In the genomic region with DNA sequence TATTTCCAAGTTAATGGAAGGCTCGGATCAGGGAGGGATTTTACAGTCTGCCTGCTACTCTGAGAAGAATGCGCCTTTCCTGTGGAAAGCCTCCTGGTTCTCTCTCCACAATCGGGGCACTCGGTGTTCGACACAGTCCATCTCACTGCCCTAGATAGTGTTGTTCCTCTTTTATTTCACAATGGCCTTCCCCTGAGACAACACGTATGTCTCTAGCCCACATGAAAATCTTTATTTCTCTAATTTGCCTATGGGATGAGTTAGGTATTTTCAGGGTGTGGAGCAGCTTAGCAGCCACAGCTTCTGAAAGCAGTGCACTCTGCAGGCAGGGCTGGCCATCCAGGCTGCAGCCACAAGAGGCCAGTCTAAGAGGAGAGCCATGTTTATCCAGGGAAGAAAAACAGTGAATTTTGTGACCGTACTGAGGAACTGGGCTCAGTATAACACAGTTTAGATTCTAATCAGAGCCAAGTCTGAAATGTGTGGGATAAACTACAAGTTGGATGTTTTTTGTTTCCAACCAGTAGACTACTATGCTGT, we compare ENCODE assay signal across 18 mouse cellular contexts. TPM values are rescaled to one million over a fixed set of nuclear protein-coding genes. Genes with fewer than 3 reads are reported as not detected.
DNase-seq lines count a peak whose midpoint lies in the region; ATAC-seq and TF ChIP-seq lines count a peak whose summit lies in the region.
"Had no signal": no experiment of that assay in that cellular context is flagged by ENCODE, and none has a peak within 500 bp of the region (broad histone marks: within the 10 kb centered on the region; RNA-seq: fewer than 3 reads in every experiment).

No protein-coding gene starts in this region.

- no peak for DNase-seq in heart, postnatal 4 days
- no peak for DNase-seq in lung, adult 2 months
- DNase-seq in lung, postnatal 36 days, result no peak
- peak; percentile 28 for DNase-seq in adipocyte (ENCODE audit: low spot score)
- DNase-seq in adrenal gland, adult (ENCODE audit: inconsistent age in 2 of 2, low spot score in 1 of 2), result no peak
- no peak for DNase-seq in kidney, postnatal 25 days
- DNase-seq: adrenal gland, adult 2 months; cerebellum, adult 11-12 months; cerebellum, postnatal 25 days; gastrocnemius, adult 2 months; heart, postnatal 14 days; midbrain, embryonic 14.5 days had no signal

- H3K4me3 ChIP-seq in heart, embryonic 15.5 days, result no peak overlapping the region
- no peak overlapping the region for H3K4me3 ChIP-seq in lung, adult 2 months (replicated peaks; ENCODE audit: extremely low read depth, low read depth, low read length)
- H3K4me3 ChIP-seq: embryonic facial prominence, embryonic 10.5 days; gastrocnemius, adult 2 months had no signal

- TF ChIP-seq CTCF in lung, adult 2 months (IDR thresholded peaks at IDR 0.05; ENCODE audit: insufficient read depth, low read length), result 0 out of 2 replicates have a peak, but pooled peaks have one; percentile 6

- TF ChIP-seq POLR2A in lung, adult 2 months (IDR thresholded peaks at IDR 0.05; ENCODE audit: borderline replicate concordance, extremely low read depth, low read depth, low read length), result no peak

- no peaks in the 10 kb centered on the region for H3K27me3 ChIP-seq in heart, embryonic 15.5 days

- H3K4me2 ChIP-seq in heart, embryonic 15.5 days, result no peak overlapping the region

- peaks cover 21% of the 10 kb centered on the region for H3K4me1 ChIP-seq in heart, embryonic 15.5 days (replicated peaks)
- peaks cover 5% of the 10 kb centered on the region for H3K4me1 ChIP-seq in lung, adult 2 months (ENCODE audit: control insufficient read depth, insufficient read depth, low read length)

- no peaks in the 10 kb centered on the region for H3K36me3 ChIP-seq in heart, embryonic 15.5 days
- H3K36me3 ChIP-seq: embryonic facial prominence, embryonic 10.5 days; G1E had no signal

- no peak overlapping the region for H3K9ac ChIP-seq in heart, embryonic 15.5 days

- H3K9me3 ChIP-seq in heart, embryonic 15.5 days (replicated peaks), result no peaks in the 10 kb centered on the region
- H3K9me3 ChIP-seq: embryonic facial prominence, embryonic 10.5 days; G1E had no signal

- no peak for ATAC-seq in heart, embryonic 15.5 days (replicated peaks; ENCODE audit: insufficient number of reproducible peaks, insufficient read depth, low FRiP score, low read depth)
- 0 out of 2 replicates have a peak, but pooled peaks have one; percentile 44 for ATAC-seq in neutrophil, adult 5-6 weeks (ENCODE audit: extremely low read depth, insufficient number of reproducible peaks, low FRiP score, poor library complexity, severe bottlenecking)
- ATAC-seq: forebrain, embryonic 14.5 days had no signal

- peak overlapping the region; percentile 9; the same call in 1 of the 2 replicates for H3K27ac ChIP-seq in heart, embryonic 15.5 days
- H3K27ac ChIP-seq: embryonic facial prominence, embryonic 10.5 days; gastrocnemius, adult 2 months; macrophage had no signal

- WGBS in heart, embryonic 15.5 days, result 61% methylated on average over 7 of the region's 7 CpGs
- 55% methylated on average over 7 of the region's 7 CpGs for WGBS in lung, adult 2 months

RNA-seq across cellular contexts. Expression of gene Adrb1, which starts 12.1 kb away (rescaled TPM):
- polyA plus RNA-seq in heart, embryonic 15.5 days (2015; fragmentation: Nextera tagmentation; extraction: Ambion mirVana), result 4.0 and 4.7 TPM in 2 replicates
- 10 to 100 TPM; 30.3 to 33.8 TPM for total RNA-seq in heart, postnatal 4 days (2021)
- 81.9 and 120 TPM in 2 replicates for polyA plus RNA-seq in lung, adult 2 months (2012; rRNA removed)
- total RNA-seq in neutrophil, adult 5-6 weeks (2017), result 0.12 TPM in 1 of 2 replicates, not detected in the other
- polyA plus RNA-seq: G1E had no signal

Comparison
In these comparisons a context has a peak if more than half of its experiments do, and no peak if none do; other contexts are left out.
1. RNA of gene Adrb1, which starts 12.1 kb away (total RNA-seq): 30.3 to 33.8 TPM in heart, postnatal 4 days; 0.12 TPM in neutrophil, adult 5-6 weeks; every median in the first group is over 10 times any median in the second.